Mouse (Mus musculus) neural tube, embryonic 14.5 days (tissue): ENCODE results near the gene Gm9767. TPM values are rescaled to one million over a fixed set of nuclear protein-coding genes. Genes with fewer than 3 reads are reported as not detected.

ENCODE experiments used
- ATAC-seq: fragments of 200-750 bp; cut with Nextera tagmentation; 2 replicates; pipeline ENCODE4 v1.8.0; 2017; ENCODE audit warnings: low read depth, mild to moderate bottlenecking, moderate TSS enrichment, moderate library complexity
- H3K27ac ChIP-seq: fragments of 300-500 bp; sonication (generic); 2 replicates; pipeline ENCODE4 v1.5.1; 2014; ENCODE audit warnings: low read depth, mild to moderate bottlenecking, control low read depth, low read length, moderate library complexity, mixed read lengths
- H3K27me3 ChIP-seq: fragments of 300-500 bp; sonication (generic); 2 replicates; pipeline ENCODE4 v1.6.1; 2014; ENCODE audit warnings: low read length; ENCODE audit not compliant: control insufficient read depth, insufficient read depth
- H3K36me3 ChIP-seq: fragments of 300-500 bp; sonication (generic); 2 replicates; pipeline ENCODE4 v1.6.1; 2014; ENCODE audit warnings: low read length, mixed read lengths; ENCODE audit not compliant: control insufficient read depth, insufficient read depth
- H3K4me1 ChIP-seq: fragments of 300-500 bp; sonication (generic); 2 replicates; pipeline ENCODE4 v1.6.1; 2014; ENCODE audit warnings: low read length; ENCODE audit not compliant: control insufficient read depth, insufficient read depth
- H3K4me2 ChIP-seq: fragments of 300-500 bp; sonication (generic); 2 replicates; pipeline ENCODE4 v1.6.1; 2014; ENCODE audit warnings: mild to moderate bottlenecking, low read depth, low read length, control low read depth
- H3K4me3 ChIP-seq: fragments of 300-500 bp; sonication (generic); 2 replicates; pipeline ENCODE4 v1.5.1; 2014; ENCODE audit warnings: low read depth, low read length, control low read depth, mixed read lengths
- H3K9ac ChIP-seq: fragments of 300-500 bp; sonication (generic); replicated peaks from 2 replicates; pipeline ENCODE4 v1.6.1; 2014; ENCODE audit warnings: low read depth, mild to moderate bottlenecking, control low read depth, low read length, mixed read lengths
- H3K9me3 ChIP-seq: fragments of 300-500 bp; sonication (generic); 2 replicates; pipeline ENCODE4 v1.6.1; 2016; ENCODE audit warnings: low read length; ENCODE audit not compliant: control insufficient read depth
- WGBS: fragments of 180-500 bp; shearing (Covaris S2); extraction: QIAGEN DNeasy Blood & Tissue Kit; methylation state at CpG from one replicate; pipeline ENCODE4 v1.1.7; 2014; 5-methylcytosine and 5-hydroxymethylcytosine counted together
- polyA plus RNA-seq: library from polyadenylated mRNA; unstranded; fragments of >200 nt; fragmentation: Nextera tagmentation; extraction: Ambion mirVana; gene quantifications from 2 replicates; pipeline ENCODE4 v1.2.1, GENCODE M21; 2014

Gm9767 gene
- polyA plus RNA-seq: 0.81 and 1.4 TPM in 2 replicates

DNA sequence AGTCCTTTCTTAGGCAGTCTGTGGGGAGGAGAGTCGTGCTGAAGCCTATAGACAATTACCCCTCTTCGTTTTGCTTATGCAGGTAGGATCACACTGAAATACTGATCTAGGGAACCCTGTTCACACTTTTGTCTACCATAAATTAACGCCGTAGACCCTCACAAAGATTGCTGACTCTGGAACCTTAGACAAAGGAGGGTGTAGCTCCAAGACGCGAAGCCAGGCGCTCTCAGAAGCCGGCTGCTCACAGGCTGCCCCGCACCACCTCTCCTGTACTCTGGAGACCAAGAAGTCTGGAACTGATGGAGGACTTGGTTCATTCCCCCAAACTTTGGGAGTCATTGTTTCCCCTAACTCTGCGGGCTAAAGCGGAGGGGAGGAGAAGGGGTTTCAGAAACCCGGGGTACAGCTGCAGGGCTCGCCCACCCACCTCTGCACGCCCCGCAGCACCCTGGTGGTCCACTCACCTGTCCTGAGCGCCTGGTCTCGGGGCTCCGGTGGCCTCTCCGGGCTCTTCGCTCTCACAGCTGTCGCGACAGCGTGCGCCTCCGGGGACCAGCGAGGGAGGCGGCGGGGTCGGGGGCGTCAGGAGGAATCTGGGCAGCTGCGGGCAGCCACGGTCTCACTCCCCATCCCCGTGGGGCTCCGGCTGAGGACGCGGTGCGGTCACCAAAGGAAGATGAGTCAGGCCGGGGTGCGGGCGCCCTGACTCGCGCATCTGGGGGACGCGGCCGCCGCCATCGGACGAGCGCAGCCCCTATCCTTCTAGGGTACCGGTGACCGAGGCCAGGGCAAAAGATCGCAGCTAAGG, at the start of gene Gm9767:
TSS of gene Gm9767 (plus strand) at position 585 of the 811 bp plus-strand sequence.
- Histone ChIP-seq H3K4me1 (peaks cover 7% of the 10 kb centered on the region; the same call in 1 of the 2 replicates), H3K4me2 (peak within 1 kb of the TSS; percentile 78), H3K4me3 (peak within 1 kb of the TSS; percentile 80), H3K9ac (peak within 1 kb of the TSS; percentile 90), H3K9me3 (no peaks in the 10 kb centered on the region), H3K36me3 (no peaks in the 10 kb centered on the region), H3K27me3 (no peaks in the 10 kb centered on the region), H3K27ac (peak within 1 kb of the TSS; percentile 66)
- ATAC-seq: peak; percentile 68
- 1% methylated on average over 52 of the region's 52 CpGs for WGBS

DNA sequence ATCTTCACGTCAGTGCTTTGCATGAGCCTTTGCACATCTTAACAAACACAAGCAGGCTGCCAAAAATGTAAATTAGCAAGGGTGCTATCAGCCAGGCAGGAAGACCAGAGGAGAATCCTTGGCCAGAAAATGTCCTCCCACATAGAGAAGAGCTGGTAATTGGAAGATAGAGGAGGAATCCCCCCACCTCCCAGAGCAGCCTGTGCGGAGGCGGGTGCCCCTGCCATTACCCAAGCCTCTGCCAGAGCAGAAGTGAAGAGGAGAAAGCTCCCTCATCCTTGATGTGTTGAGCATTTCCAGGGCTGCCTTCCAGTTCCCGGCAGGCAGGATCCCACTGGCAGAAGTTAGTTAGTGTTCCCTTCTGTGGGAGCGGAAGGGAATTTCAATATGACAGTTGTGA, 43.1 kb upstream of the Gm9767 start:
- H3K4me2 ChIP-seq: no peak overlapping the region
- no peaks in the 10 kb centered on the region for H3K27me3 ChIP-seq
- no peaks in the 10 kb centered on the region for H3K9me3 ChIP-seq
- H3K27ac ChIP-seq: no peak overlapping the region
- ATAC-seq: no peak; the same call in 1 of the 2 replicates
- no peaks in the 10 kb centered on the region for H3K4me1 ChIP-seq
- no peak overlapping the region for H3K4me3 ChIP-seq
- 86% methylated on average over 5 of the region's 5 CpGs for WGBS
- no peaks in the 10 kb centered on the region for H3K36me3 ChIP-seq
- H3K9ac ChIP-seq: no peak overlapping the region

DNA sequence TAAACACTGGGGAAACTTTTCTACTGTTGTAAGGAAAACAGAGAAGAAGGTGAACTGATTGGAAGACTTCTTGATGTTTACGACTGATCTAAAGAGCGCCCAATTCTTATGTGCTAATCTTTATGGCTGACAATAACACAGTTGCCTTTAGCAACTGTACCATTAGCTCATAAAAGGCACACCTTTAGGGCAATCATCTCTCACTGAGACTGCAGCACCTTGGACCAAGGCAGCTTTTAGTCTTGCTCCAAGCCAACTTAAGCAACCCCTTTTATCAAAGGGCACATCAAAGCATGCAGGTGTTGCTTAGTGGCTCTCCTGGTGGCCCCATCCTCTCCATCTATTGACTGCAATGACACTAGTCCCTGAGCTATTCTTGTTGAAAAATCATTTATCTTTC, 26.9 kb upstream of the Gm9767 start:
- H3K36me3 ChIP-seq: no peaks in the 10 kb centered on the region
- ATAC-seq: no peak
- WGBS: 78% methylated on average over 2 of the region's 2 CpGs
- H3K4me1 ChIP-seq: no peaks in the 10 kb centered on the region
- H3K4me2 ChIP-seq: no peak overlapping the region
- H3K9ac ChIP-seq: no peak overlapping the region
- no peaks in the 10 kb centered on the region for H3K27me3 ChIP-seq
- no peak overlapping the region for H3K4me3 ChIP-seq
- no peaks in the 10 kb centered on the region for H3K9me3 ChIP-seq
- no peak overlapping the region for H3K27ac ChIP-seq

DNA sequence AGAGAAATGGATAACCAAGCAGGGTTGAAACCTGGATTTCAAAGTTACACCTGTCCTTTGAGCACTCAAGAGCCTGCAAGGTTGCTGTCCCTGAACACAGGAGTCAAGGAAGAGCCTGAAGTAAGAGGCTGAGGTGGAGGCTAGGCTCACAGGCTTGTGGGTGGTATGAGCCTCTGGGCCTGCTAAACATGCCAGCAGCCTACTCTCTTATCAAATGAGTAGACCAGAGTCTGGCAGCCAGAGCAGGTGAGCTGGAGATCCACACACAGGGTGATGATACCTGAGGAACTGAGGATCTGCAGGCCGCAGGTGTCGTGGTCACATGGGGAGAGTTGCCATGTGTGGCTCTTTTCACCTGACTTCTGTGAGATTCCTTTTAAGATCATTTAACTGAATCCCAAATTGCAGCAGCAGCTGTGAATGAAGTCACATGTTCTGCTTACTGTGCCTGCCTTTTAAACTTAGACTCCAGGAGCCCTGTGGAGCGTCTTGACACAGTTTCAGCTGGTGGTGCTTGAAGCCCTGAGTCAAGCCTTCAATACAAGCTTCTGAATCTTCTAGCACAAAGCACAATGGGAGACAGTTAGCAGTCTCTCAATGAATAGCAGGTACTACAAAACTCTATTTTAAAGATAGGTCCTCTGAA, 18.3 kb upstream of the Gm9767 start:
- no peak overlapping the region for H3K4me2 ChIP-seq
- no peak overlapping the region for H3K27ac ChIP-seq
- H3K4me1 ChIP-seq: no peaks in the 10 kb centered on the region
- no peak for ATAC-seq
- H3K27me3 ChIP-seq: no peaks in the 10 kb centered on the region
- no peak overlapping the region for H3K4me3 ChIP-seq
- no peak overlapping the region for H3K9ac ChIP-seq
- H3K36me3 ChIP-seq: no peaks in the 10 kb centered on the region
- WGBS: 88% methylated on average over 3 of the region's 3 CpGs
- no peaks in the 10 kb centered on the region for H3K9me3 ChIP-seq

DNA sequence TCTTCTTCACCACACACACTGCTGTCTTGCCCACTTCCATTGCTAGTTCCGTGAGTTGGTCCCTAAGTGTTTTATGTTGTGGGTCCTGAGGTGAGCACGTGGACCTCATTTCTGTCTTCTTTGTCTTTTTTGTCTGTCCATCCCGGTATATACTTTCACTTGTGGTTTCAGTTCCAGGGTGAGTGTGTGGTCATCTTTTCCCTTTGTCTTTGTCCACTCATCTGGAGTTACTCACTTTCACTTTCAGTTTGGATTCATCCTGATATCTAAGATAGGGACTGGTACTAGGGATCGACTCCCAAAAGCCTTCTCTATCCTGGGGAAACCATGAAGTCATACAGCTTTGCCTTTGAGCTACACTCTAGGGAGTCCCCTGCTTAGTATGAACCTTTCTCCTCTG, 15.0 kb upstream of the Gm9767 start:
- no peak overlapping the region for H3K4me3 ChIP-seq
- no peaks in the 10 kb centered on the region for H3K27me3 ChIP-seq
- H3K4me2 ChIP-seq: no peak overlapping the region
- no peaks in the 10 kb centered on the region for H3K36me3 ChIP-seq
- no peak overlapping the region for H3K9ac ChIP-seq
- ATAC-seq: no peak
- no peaks in the 10 kb centered on the region for H3K9me3 ChIP-seq
- no peaks in the 10 kb centered on the region for H3K4me1 ChIP-seq
- WGBS: 88% methylated on average over 4 of the region's 4 CpGs
- H3K27ac ChIP-seq: no peak overlapping the region

DNA sequence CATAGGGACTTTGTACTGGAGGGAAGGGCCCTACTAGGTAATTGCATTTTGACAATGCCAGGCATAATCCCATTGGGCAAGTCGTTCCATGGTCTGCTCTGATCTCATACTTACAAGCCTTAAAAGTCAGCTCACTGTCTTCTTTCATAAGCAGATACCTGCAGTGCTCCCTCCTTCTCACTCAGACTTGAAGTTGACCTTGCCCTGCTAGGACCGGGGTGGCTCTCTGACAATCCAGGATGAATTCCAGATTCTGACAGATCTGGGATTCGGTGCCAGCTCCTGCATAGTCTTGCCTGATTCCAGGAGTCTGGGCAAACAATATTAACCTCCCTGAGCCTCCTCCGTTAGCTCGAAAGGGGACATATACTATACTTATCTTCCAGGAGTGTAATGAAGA, 6.1 kb upstream of the Gm9767 start:
- no peaks in the 10 kb centered on the region for H3K9me3 ChIP-seq
- ATAC-seq: no peak
- H3K4me2 ChIP-seq: no peak overlapping the region
- H3K27me3 ChIP-seq: no peaks in the 10 kb centered on the region
- H3K36me3 ChIP-seq: no peaks in the 10 kb centered on the region
- peaks cover 9% of the 10 kb centered on the region; the same call in 1 of the 2 replicates for H3K4me1 ChIP-seq
- H3K4me3 ChIP-seq: no peak overlapping the region
- no peak overlapping the region for H3K9ac ChIP-seq
- WGBS: 87% methylated on average over 5 of the region's 5 CpGs
- no peak overlapping the region for H3K27ac ChIP-seq

DNA sequence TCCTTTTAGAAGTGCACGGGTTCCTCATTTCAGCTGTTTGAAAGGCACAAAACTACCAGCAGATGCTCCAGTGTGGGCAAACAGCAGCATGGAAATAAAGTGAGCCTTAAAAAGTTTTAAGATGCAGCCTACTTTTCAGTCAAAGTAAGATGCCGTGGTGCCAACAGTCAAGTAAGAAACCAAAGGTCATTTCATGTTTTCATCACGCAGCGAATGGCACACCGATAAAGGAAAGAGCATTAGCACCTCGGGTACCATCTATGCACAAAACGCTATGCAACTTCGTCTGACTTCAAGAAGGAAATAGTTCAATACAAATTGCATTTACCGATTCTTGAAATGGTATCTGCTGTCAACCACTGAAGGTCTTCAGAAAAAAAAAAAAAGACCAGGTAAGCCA, 1.1 kb upstream of the Gm9767 start:
- Histone ChIP-seq H3K4me2 (peak overlapping the region; percentile 78), H3K9me3 (no peaks in the 10 kb centered on the region), H3K4me3 (peak overlapping the region; percentile 80), H3K9ac (no peak overlapping the region), H3K4me1 (peaks cover 7% of the 10 kb centered on the region; the same call in 1 of the 2 replicates), H3K36me3 (no peaks in the 10 kb centered on the region), H3K27ac (no peak overlapping the region), H3K27me3 (no peaks in the 10 kb centered on the region)
- WGBS: 77% methylated on average over 9 of the region's 9 CpGs
- ATAC-seq: no peak

DNA sequence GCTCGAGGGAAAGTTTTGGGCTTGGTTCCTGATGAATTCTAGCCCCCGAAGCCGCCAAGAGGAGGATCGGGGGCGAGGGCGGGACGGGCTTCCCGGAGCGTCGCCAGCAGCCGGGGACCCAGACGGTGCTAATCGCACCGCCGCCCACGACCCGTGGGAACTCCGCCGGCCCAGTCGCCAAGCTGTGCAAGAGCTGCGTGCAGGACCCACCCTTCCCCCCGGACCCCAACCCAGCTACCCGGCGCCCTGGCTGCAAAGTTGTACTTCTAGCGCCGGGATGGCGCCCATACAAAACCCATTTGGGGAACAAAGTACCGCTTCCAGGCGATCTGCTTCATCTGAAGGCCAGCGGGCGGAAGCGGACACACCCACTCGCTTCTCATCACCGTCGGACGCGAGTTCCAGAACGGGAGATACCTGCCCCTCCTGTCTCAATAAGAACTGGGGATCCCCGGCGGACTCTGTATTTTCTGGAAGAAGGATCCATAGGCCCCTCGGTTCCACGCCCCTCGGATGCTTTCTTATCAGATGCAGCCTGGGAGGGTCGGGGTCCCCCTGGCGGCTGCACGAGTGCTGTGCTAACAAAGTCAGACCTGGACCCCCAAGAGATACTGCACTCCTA, 577 bp downstream of the Gm9767 start, which contains the start of gene Tmem200a:
TSS of gene Tmem200a (minus strand) at position 532 of the 622 bp plus-strand sequence.
- no peaks in the 10 kb centered on the region for H3K36me3 ChIP-seq
- peak within 1 kb of the TSS; percentile 66 for H3K27ac ChIP-seq
- WGBS: under 1% methylated on average over 46 of the region's 46 CpGs
- peak; percentile 97 for ATAC-seq
- H3K9ac ChIP-seq: peak within 1 kb of the TSS; percentile 90
- no peaks in the 10 kb centered on the region for H3K9me3 ChIP-seq
- peaks cover 7% of the 10 kb centered on the region; the same call in 1 of the 2 replicates for H3K4me1 ChIP-seq
- H3K4me3 ChIP-seq: peak within 1 kb of the TSS; percentile 80
- H3K27me3 ChIP-seq: no peaks in the 10 kb centered on the region
- H3K4me2 ChIP-seq: peak within 1 kb of the TSS; percentile 78

DNA sequence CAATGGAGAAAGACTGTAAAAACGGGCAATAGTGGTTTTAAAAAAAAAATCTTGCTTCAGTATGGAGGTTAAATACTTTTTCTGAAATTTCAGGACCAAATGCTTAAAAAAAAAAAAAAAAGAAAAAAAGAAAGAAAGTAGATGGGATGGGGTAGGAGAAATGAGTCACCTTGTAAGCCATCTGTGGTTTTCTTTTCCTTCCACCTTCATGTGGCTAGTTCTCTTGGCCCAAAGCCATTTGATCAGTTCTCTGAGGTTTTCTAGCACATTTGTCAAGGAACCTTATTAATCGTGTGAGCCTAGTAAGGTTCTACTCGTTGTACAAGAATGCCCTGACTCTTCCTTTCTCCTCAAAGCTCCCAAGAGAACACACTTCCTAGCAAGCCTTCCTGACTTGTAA, 1.6 kb downstream of the Gm9767 start:
- no peaks in the 10 kb centered on the region for H3K9me3 ChIP-seq
- H3K4me3 ChIP-seq: no peak overlapping the region
- H3K9ac ChIP-seq: no peak overlapping the region
- ATAC-seq: no peak
- no peaks in the 10 kb centered on the region for H3K27me3 ChIP-seq
- no peak overlapping the region for H3K4me2 ChIP-seq
- no peak overlapping the region for H3K27ac ChIP-seq
- no peaks in the 10 kb centered on the region for H3K36me3 ChIP-seq
- peaks cover 7% of the 10 kb centered on the region; the same call in 1 of the 2 replicates for H3K4me1 ChIP-seq
- WGBS: 81% methylated on average over 3 of the region's 3 CpGs
